Mouse (Mus musculus): ENCODE data around the gene Kif5c.

The Kif5c gene

DNA sequence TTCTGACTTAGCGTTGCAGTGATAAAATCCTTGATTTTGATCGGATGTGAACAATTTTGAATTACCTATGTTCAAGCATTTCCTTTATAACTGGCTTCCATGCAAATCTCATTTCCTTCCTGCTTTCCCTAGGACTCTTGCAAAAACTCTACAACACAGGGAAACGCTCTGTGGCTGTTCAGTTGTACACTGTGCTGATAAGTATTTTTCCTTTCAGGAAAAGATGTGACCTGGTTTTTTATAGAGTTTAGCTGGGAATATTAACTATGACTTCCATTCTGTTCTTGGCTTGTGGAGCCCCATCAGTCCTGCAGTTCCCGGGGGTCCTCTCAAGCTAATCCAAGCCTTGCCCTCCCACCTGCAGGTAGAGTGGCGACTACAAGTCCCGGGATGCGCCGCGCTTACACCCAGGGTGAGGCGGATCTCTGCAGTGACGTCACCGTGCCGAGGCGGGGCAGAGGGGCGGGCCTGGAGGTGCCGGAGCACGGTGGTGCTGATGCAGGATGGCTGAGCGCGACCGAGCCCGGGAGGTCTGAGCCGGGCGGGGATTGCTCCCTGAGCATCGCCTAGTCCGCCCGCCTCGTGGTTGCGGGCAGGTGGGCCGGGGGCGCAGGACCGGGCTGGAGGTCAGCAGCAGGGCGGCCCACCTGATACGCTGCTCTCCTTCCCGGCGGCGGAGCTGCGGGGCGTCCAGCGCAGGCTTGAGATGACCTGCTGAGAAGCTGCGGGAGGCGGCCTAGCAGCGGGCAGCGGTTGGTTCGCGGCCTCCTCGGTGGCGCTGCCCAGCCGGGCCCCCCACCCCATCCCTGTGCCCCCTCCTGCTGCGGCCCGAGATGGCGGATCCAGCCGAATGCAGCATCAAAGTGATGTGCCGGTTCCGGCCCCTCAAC is at the start of gene Kif5c:
Kif5c (plus strand) TSS at position 470 of the 890 bp plus-strand sequence.
- peak; percentile 77 for DNase-seq (ENCODE audit: low read depth, low spot score)
- H3K27me3 ChIP-seq (ENCODE audit: control insufficient read depth, insufficient read depth, low read length, poor library complexity, severe bottlenecking) = no peaks in the 10 kb centered on the region
- H3K36me3 ChIP-seq (ENCODE audit: control insufficient read depth, insufficient read depth, low read length, poor library complexity, severe bottlenecking) = no peaks in the 10 kb centered on the region

- H3K27me3 ChIP-seq (ENCODE audit: control insufficient read depth, insufficient read depth, low read length, poor library complexity, severe bottlenecking) = no peaks in the 10 kb centered on the region
- DNase-seq (ENCODE audit: low read depth, low spot score) = no peak
Observed at GRCm38 (mm10) chr2:49569862-49570777, 49.0 kb upstream of the Kif5c start.

DNA sequence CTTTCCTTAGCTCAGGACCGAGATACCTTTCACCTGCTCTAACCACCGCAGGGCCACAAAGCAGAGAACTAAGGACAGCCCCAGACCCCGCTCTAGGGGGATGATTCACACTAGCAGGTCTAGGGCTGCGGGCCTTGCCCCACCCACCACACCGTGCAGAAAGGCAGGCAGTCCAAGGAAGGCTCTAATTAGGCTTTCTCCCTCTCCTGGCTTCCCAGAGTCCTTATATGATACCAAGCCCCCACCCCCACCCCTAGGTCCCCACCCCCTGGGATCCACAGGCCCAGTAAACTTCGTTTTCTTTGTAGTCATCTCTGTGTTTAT is 48.4 kb upstream of the Kif5c start:
- no peak for DNase-seq (ENCODE audit: low read depth, low spot score)
- Histone ChIP-seq H3K27me3 (ENCODE audit: control insufficient read depth, insufficient read depth, low read length, poor library complexity, severe bottlenecking) (no peaks in the 10 kb centered on the region), H3K36me3 (ENCODE audit: control insufficient read depth, insufficient read depth, low read length, poor library complexity, severe bottlenecking) (no peaks in the 10 kb centered on the region)

More at GRCm38 (mm10) chr2:49569862-49570777, 49.0 kb upstream of the Kif5c start:
- no peaks in the 10 kb centered on the region for H3K36me3 ChIP-seq (ENCODE audit: control insufficient read depth, insufficient read depth, low read length, poor library complexity, severe bottlenecking)

DNA sequence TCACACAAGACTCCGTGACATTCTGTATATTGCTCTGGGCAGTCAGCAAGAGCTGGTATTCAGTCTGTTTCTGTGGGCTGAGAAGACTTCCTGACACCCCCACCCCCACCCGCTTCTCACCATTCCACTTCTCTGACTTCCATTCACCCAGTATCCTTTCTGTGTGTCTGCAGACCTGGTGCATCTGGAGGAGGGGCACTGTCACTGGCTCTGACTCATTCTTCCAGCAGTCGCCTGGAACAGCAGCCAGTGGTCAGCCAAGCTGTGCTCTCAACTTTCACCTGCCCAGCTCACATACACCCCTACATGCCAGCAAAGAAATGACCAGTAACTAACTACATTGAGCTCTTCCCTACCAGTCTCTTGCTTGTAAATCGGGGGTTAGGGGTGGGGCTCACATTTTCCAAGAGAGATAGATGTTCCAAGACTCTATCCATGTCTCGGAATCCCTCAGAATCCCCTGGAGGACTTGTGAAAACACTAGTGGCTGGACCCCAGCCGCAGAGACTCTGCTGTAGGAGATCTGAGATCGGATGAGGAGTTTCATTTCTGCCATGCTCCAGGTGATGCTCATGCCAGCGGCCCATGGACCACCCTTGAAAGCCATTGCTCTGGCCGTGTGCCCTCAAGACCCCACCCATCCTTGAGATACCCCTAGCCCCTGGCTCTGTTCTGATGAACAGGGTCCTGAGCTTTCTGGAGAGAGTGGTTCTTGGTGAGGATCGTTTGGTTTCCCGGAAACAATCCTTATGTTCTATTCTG is 47.8 kb upstream of the Kif5c start:
- no peaks in the 10 kb centered on the region for H3K27me3 ChIP-seq (ENCODE audit: control insufficient read depth, insufficient read depth, low read length, poor library complexity, severe bottlenecking)
- DNase-seq (ENCODE audit: low read depth, low spot score) = no peak
- no peaks in the 10 kb centered on the region for H3K36me3 ChIP-seq (ENCODE audit: control insufficient read depth, insufficient read depth, low read length, poor library complexity, severe bottlenecking)

- no peak for DNase-seq (ENCODE audit: low read depth, low spot score)
Observed at GRCm38 (mm10) chr2:49572111-49572642, 46.9 kb upstream of the Kif5c start.

GRCm38 (mm10) chr2:49572684-49573083 is 46.4 kb upstream of the Kif5c start:
- DNase-seq (ENCODE audit: low read depth, low spot score) = no peak
- Histone ChIP-seq H3K27me3 (ENCODE audit: control insufficient read depth, insufficient read depth, low read length, poor library complexity, severe bottlenecking) (no peaks in the 10 kb centered on the region), H3K36me3 (ENCODE audit: control insufficient read depth, insufficient read depth, low read length, poor library complexity, severe bottlenecking) (no peaks in the 10 kb centered on the region)

More at GRCm38 (mm10) chr2:49572111-49572642, 46.9 kb upstream of the Kif5c start:
- H3K27me3 ChIP-seq (ENCODE audit: control insufficient read depth, insufficient read depth, low read length, poor library complexity, severe bottlenecking) = no peaks in the 10 kb centered on the region
- H3K36me3 ChIP-seq (ENCODE audit: control insufficient read depth, insufficient read depth, low read length, poor library complexity, severe bottlenecking) = no peaks in the 10 kb centered on the region

DNA sequence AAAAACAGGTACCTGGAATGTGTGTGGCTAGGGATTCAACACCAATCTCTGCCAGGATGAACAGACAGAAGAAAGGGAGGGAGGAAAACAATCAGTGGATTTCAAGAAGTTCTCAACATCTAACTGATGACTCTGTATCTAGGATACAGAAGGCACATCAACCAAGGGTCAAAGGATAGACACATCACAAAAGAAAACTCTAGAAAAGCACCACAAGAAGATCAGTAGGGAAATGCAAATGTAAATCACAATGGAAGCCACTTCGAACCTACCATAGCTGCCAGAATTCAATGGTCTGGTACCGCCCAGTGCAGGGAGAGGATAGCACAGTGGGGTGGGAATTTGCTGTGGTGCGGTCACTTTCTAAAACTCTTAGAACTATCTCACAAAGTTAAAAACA is 45.8 kb upstream of the Kif5c start:
- no peak for DNase-seq (ENCODE audit: low read depth, low spot score)
- Histone ChIP-seq H3K36me3 (ENCODE audit: control insufficient read depth, insufficient read depth, low read length, poor library complexity, severe bottlenecking) (no peaks in the 10 kb centered on the region), H3K27me3 (ENCODE audit: control insufficient read depth, insufficient read depth, low read length, poor library complexity, severe bottlenecking) (no peaks in the 10 kb centered on the region)

DNA sequence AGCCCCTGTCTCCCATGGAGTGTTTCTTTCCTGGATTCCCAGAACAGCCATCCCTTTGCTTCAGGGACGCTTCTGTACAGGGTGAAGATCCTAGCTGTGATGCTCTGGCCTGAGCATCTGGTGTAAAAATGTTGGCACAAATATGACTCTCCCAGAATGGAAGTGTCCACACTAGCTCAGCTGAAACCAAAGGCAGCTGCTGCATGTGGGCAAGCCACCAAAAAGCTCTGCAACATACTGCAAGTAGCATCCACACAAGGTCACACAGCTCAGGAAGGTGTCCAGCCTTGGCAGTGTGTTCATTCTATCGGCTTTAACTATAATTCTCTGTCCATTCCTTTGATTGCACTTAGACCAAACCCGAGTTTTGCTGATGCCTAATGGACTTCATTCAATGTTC is 38.5 kb upstream of the Kif5c start:
- Histone ChIP-seq H3K27me3 (ENCODE audit: control insufficient read depth, insufficient read depth, low read length, poor library complexity, severe bottlenecking) (no peaks in the 10 kb centered on the region), H3K36me3 (ENCODE audit: control insufficient read depth, insufficient read depth, low read length, poor library complexity, severe bottlenecking) (no peaks in the 10 kb centered on the region)
- DNase-seq (ENCODE audit: low read depth, low spot score) = no peak

DNA sequence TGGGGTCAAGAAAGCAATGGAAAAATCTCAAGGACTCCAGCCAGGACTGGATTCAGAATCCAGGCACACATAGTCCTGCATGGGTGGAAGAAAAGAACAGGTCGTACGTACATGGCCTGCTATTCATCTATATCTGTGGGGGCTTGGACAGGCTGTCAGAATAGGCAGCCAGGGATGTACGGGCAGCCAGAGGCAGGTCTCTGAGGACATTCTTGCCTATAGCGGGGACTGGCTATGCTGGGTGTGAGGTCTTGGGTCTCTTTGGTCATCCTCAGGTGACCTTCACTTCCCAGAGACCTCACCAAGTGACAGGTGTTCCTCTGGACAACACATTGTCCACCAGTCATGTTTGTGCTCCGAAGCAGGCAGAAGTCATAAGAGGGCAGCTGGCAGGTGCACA is 36.6 kb upstream of the Kif5c start:
- no peaks in the 10 kb centered on the region for H3K36me3 ChIP-seq (ENCODE audit: control insufficient read depth, insufficient read depth, low read length, poor library complexity, severe bottlenecking)
- no peaks in the 10 kb centered on the region for H3K27me3 ChIP-seq (ENCODE audit: control insufficient read depth, insufficient read depth, low read length, poor library complexity, severe bottlenecking)
- no peak for DNase-seq (ENCODE audit: low read depth, low spot score)

DNA sequence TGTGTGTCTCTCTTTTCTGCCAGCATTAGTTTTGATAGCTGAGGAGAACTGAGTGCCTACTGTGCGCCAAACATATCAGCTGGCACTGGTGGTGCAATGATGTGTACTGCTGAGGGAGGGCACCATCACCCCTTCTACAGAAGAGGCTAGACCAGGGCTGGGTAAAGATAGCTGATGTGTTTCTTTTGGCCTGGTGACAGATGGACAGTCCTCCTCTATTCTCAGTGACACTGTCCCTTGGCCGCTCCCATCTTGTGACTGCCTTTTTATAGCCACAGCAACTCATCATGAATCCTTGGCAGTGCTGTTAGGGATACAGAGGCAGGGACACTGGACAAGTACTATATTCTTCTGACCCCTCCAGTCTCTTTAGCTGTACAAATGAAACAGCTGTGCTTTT is 35.8 kb upstream of the Kif5c start:
- no peak for DNase-seq (ENCODE audit: low read depth, low spot score)
- Histone ChIP-seq H3K27me3 (ENCODE audit: control insufficient read depth, insufficient read depth, low read length, poor library complexity, severe bottlenecking) (no peaks in the 10 kb centered on the region), H3K36me3 (ENCODE audit: control insufficient read depth, insufficient read depth, low read length, poor library complexity, severe bottlenecking) (no peaks in the 10 kb centered on the region)

GRCm38 (mm10) chr2:49590450-49590849 is 28.6 kb upstream of the Kif5c start:
- no peak for DNase-seq (ENCODE audit: low read depth, low spot score)
- Histone ChIP-seq H3K27me3 (ENCODE audit: control insufficient read depth, insufficient read depth, low read length, poor library complexity, severe bottlenecking) (no peaks in the 10 kb centered on the region), H3K36me3 (ENCODE audit: control insufficient read depth, insufficient read depth, low read length, poor library complexity, severe bottlenecking) (no peaks in the 10 kb centered on the region)

- no peaks in the 10 kb centered on the region for H3K27me3 ChIP-seq (ENCODE audit: control insufficient read depth, insufficient read depth, low read length, poor library complexity, severe bottlenecking)
- H3K36me3 ChIP-seq (ENCODE audit: control insufficient read depth, insufficient read depth, low read length, poor library complexity, severe bottlenecking) = no peaks in the 10 kb centered on the region
- no peak for DNase-seq (ENCODE audit: low read depth, low spot score)
Observed at GRCm38 (mm10) chr2:49592926-49593325, 26.2 kb upstream of the Kif5c start.

DNA sequence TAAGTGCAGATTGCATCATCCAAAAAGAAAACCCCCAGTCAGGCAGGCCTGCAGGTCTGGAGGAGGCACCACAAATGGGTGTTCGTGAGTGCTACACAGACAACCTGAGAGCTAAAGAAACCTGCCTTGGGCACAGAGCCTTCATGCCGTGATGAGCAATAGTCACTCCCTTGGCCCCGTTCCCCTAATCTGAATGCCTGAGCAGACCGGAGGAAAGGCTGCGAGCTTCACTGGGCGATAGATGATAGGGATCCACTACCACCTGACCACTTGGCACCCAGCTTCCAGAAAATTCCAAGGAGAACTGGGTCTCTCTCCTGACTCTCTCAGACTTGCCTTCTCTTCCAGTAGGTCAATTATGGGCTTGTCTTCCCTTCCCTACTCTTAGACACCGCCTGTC is 24.2 kb upstream of the Kif5c start:
- DNase-seq (ENCODE audit: low read depth, low spot score) = no peak
- Histone ChIP-seq H3K36me3 (ENCODE audit: control insufficient read depth, insufficient read depth, low read length, poor library complexity, severe bottlenecking) (no peaks in the 10 kb centered on the region), H3K27me3 (ENCODE audit: control insufficient read depth, insufficient read depth, low read length, poor library complexity, severe bottlenecking) (no peaks in the 10 kb centered on the region)

DNA sequence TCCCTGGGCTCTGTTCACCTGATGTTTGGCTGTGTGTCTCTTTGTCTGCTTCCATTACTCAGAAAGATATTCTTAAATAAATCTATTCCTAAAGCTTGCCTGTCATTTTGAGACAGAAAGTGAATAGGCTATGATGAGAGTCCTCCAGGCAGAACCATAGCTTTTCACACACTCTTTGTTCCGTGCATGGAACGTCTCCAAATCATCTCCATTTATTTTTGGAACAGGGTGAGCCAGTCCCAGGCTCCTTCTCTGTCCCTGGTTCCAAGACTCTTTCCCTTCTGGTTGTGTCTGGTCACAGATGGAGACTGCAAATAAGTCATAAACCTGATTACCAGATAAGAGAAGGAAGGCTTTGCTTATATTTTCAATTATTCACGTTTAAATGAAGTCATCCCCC is 22.8 kb upstream of the Kif5c start:
- H3K36me3 ChIP-seq (ENCODE audit: control insufficient read depth, insufficient read depth, low read length, poor library complexity, severe bottlenecking) = no peaks in the 10 kb centered on the region
- no peak for DNase-seq (ENCODE audit: low read depth, low spot score)
- H3K27me3 ChIP-seq (ENCODE audit: control insufficient read depth, insufficient read depth, low read length, poor library complexity, severe bottlenecking) = no peaks in the 10 kb centered on the region
